Mouse (Mus musculus) MEL (cell line): ENCODE data around the gene Zbtb38. TPM values are rescaled to one million over a fixed set of nuclear protein-coding genes. Genes with fewer than 3 reads are reported as not detected.

ENCODE experiments used
- DNase-seq: peaks from one replicate; pipeline ENCODE4 v3.0.0; 2011; ENCODE audit warnings: low read depth, low spot score
- H3K27ac ChIP-seq: 2 replicates; pipeline ENCODE4 v1.5.1; 2012; ENCODE audit warnings: low read depth, mild to moderate bottlenecking, control low read depth, low read length, moderate library complexity; ENCODE audit not compliant: control insufficient read depth
- H3K27me3 ChIP-seq, 2 experiments: fragments of 150-350 bp in 1 of 2; sonication (generic) in 1 of 2; 2 replicates each; pipeline ENCODE4 v1.6.1; 2012; ENCODE audit warnings: low read length in 2 of 2, mild to moderate bottlenecking in 2 of 2, improper control_type of control experiment in 1 of 2, moderate library complexity in 1 of 2; ENCODE audit not compliant: insufficient read depth in 2 of 2, control insufficient read depth in 1 of 2
- H3K36me3 ChIP-seq, 2 experiments: 2 replicates each; pipeline ENCODE4 v1.6.1; 2012 to 2014; ENCODE audit warnings: low read length in 2 of 2, improper control_type of control experiment in 1 of 2, inconsistent platforms in 1 of 2, mild to moderate bottlenecking in 1 of 2; ENCODE audit not compliant: insufficient read depth in 2 of 2, control insufficient read depth in 1 of 2
- H3K4me1 ChIP-seq, 2 experiments: fragments of 150-350 bp in 1 of 2; sonication (generic) in 1 of 2; 2 replicates each; pipeline ENCODE4 v1.6.1; 2012; ENCODE audit warnings: low read length in 2 of 2, improper control_type of control experiment in 1 of 2, mild to moderate bottlenecking in 1 of 2; ENCODE audit not compliant: insufficient read depth in 2 of 2, control insufficient read depth in 1 of 2
- H3K4me3 ChIP-seq, 2 experiments: fragments of 150-350 bp in 1 of 2; sonication (generic) in 1 of 2; 2 replicates each; pipeline ENCODE4 v1.5.1; 2012; ENCODE audit warnings: low read depth in 2 of 2, low read length in 2 of 2, mild to moderate bottlenecking in 2 of 2, moderate library complexity in 2 of 2, control low read depth in 1 of 2, improper control_type of control experiment in 1 of 2; ENCODE audit not compliant: control insufficient read depth in 1 of 2, insufficient read depth in 1 of 2
- H3K79me2 ChIP-seq: 2 replicates; pipeline ENCODE4 v1.6.1; 2012; ENCODE audit warnings: mild to moderate bottlenecking, low read length, moderate library complexity; ENCODE audit not compliant: control insufficient read depth, poor library complexity, insufficient read depth
- H3K9ac ChIP-seq: 2 replicates; pipeline ENCODE4 v1.6.1; 2012; ENCODE audit warnings: low read depth, mild to moderate bottlenecking, control low read depth, low read length, moderate library complexity; ENCODE audit not compliant: control insufficient read depth, poor library complexity, severe bottlenecking
- H3K9me3 ChIP-seq: fragments of 150-350 bp; sonication (generic); replicated peaks from 2 replicates; pipeline ENCODE4 v1.6.1; 2012; ENCODE audit warnings: mild to moderate bottlenecking, low read length, improper control_type of control experiment, moderate library complexity; ENCODE audit not compliant: insufficient read depth
- CHD1 ChIP-seq: IDR thresholded peaks from 2 replicates; pipeline ENCODE4 v1.6.1; 2012; ENCODE audit warnings: low read depth, mild to moderate bottlenecking, inconsistent platforms, low read length, improper control_type of control experiment
- CHD2 ChIP-seq: IDR thresholded peaks from 2 replicates; pipeline ENCODE4 v1.6.1; 2011; ENCODE audit warnings: low read length, improper control_type of control experiment
- CTCF ChIP-seq, 3 experiments: IDR thresholded peaks in 2 of 3; conservative IDR thresholded peaks in 1 of 3; 2 replicates each; pipeline ENCODE4 v1.5.1; 2011 to 2012; ENCODE audit warnings: low read length in 3 of 3, low read depth in 2 of 3, mild to moderate bottlenecking in 2 of 3, improper control_type of control experiment in 1 of 3, inconsistent platforms in 1 of 3, mixed read lengths in 1 of 3, moderate library complexity in 1 of 3; ENCODE audit not compliant: control insufficient read depth in 1 of 3, insufficient read depth in 1 of 3, poor library complexity in 1 of 3, severe bottlenecking in 1 of 3
- E2F4 ChIP-seq: IDR thresholded peaks from 2 replicates; pipeline ENCODE4 v1.6.1; 2011; ENCODE audit warnings: low read depth, low read length, improper control_type of control experiment, borderline replicate concordance
- ELF1 ChIP-seq: IDR thresholded peaks from 2 replicates; pipeline ENCODE4 v1.6.1; 2014; ENCODE audit warnings: low read depth, mild to moderate bottlenecking, inconsistent platforms, low read length, improper control_type of control experiment, moderate library complexity
- ETS1 ChIP-seq: IDR thresholded peaks from 2 replicates; pipeline ENCODE4 v1.6.1; 2012; ENCODE audit warnings: low read depth, mild to moderate bottlenecking, inconsistent platforms, low read length, improper control_type of control experiment, moderate library complexity
- GABPA ChIP-seq: IDR thresholded peaks from 2 replicates; pipeline ENCODE4 v1.6.1; 2012; ENCODE audit warnings: low read depth, mild to moderate bottlenecking, inconsistent platforms, low read length, improper control_type of control experiment, moderate library complexity
- GATA1 ChIP-seq: IDR thresholded peaks from 2 replicates; pipeline ENCODE4 v1.6.1; 2011; ENCODE audit warnings: low read depth, low read length, improper control_type of control experiment
- MAFK ChIP-seq: IDR thresholded peaks from 2 replicates; pipeline ENCODE4 v1.6.1; 2011; ENCODE audit warnings: low read depth, mild to moderate bottlenecking, low read length, improper control_type of control experiment, borderline replicate concordance
- MAX ChIP-seq: IDR thresholded peaks from 2 replicates; pipeline ENCODE4 v1.6.1; 2011; ENCODE audit warnings: low read length, improper control_type of control experiment
- MAZ ChIP-seq: IDR thresholded peaks from 2 replicates; pipeline ENCODE4 v1.6.1; 2012; ENCODE audit warnings: low read depth, mild to moderate bottlenecking, inconsistent platforms, low read length, improper control_type of control experiment
- MXI1 ChIP-seq: IDR thresholded peaks from 2 replicates; pipeline ENCODE4 v1.6.1; 2011; ENCODE audit warnings: mild to moderate bottlenecking, low read depth, low read length, improper control_type of control experiment
- NRF1 ChIP-seq: IDR thresholded peaks from 2 replicates; pipeline ENCODE4 v1.6.1; 2014; ENCODE audit warnings: low read depth, mild to moderate bottlenecking, inconsistent platforms, low read length, improper control_type of control experiment, moderate library complexity; ENCODE audit not compliant: poor library complexity, insufficient read depth, severe bottlenecking
- POLR2A ChIP-seq, 2 experiments: IDR thresholded peaks; 2 replicates each; pipeline ENCODE4 v1.6.1; 2011 to 2012; ENCODE audit warnings: low read length in 2 of 2, mild to moderate bottlenecking in 2 of 2, control low read depth in 1 of 2, improper control_type of control experiment in 1 of 2, low read depth in 1 of 2, moderate library complexity in 1 of 2; ENCODE audit not compliant: control insufficient read depth in 1 of 2, insufficient read depth in 1 of 2, poor library complexity in 1 of 2
- POLR2AphosphoS2 ChIP-seq: IDR thresholded peaks from 2 replicates; pipeline ENCODE4 v1.6.1; 2011; ENCODE audit warnings: low read length, improper control_type of control experiment
- RAD21 ChIP-seq: IDR thresholded peaks from 2 replicates; pipeline ENCODE4 v1.6.1; 2011; ENCODE audit warnings: mild to moderate bottlenecking, low read depth, low read length, improper control_type of control experiment
- SIN3A ChIP-seq: IDR thresholded peaks from 2 replicates; pipeline ENCODE4 v1.6.1; 2012; ENCODE audit warnings: low read length, improper control_type of control experiment, inconsistent platforms
- TAL1 ChIP-seq: IDR thresholded peaks from 2 replicates; pipeline ENCODE4 v1.6.1; 2012; ENCODE audit warnings: mild to moderate bottlenecking, inconsistent platforms, low read length, moderate library complexity, mixed read lengths
- TCF12 ChIP-seq: IDR thresholded peaks from 2 replicates; pipeline ENCODE4 v1.6.1; 2014; ENCODE audit warnings: low read depth, mild to moderate bottlenecking, inconsistent platforms, low read length, improper control_type of control experiment, moderate library complexity
- UBTF ChIP-seq: IDR thresholded peaks from 2 replicates; pipeline ENCODE4 v1.6.1; 2012; ENCODE audit warnings: low read depth, mild to moderate bottlenecking, inconsistent platforms, low read length, improper control_type of control experiment, moderate library complexity, borderline replicate concordance; ENCODE audit not compliant: insufficient read depth
- USF1 ChIP-seq: IDR thresholded peaks from 2 replicates; pipeline ENCODE4 v1.6.1; 2014; ENCODE audit warnings: low read depth, mild to moderate bottlenecking, inconsistent platforms, low read length, improper control_type of control experiment, moderate library complexity
- USF2 ChIP-seq, 2 experiments: IDR thresholded peaks; 2 replicates each; pipeline ENCODE4 v1.6.1; 2011 to 2012; ENCODE audit warnings: improper control_type of control experiment in 2 of 2, low read length in 2 of 2, borderline replicate concordance in 1 of 2, inconsistent platforms in 1 of 2, low read depth in 1 of 2, mild to moderate bottlenecking in 1 of 2; ENCODE audit not compliant: insufficient read depth in 1 of 2
- ZC3H11A ChIP-seq: IDR thresholded peaks from 2 replicates; pipeline ENCODE4 v1.6.1; 2012; ENCODE audit warnings: low read depth, mild to moderate bottlenecking, inconsistent platforms, low read length, improper control_type of control experiment
- ZNF384 ChIP-seq: IDR thresholded peaks from 2 replicates; pipeline ENCODE4 v1.6.1; 2012; ENCODE audit warnings: low read depth, mild to moderate bottlenecking, inconsistent platforms, low read length, improper control_type of control experiment
- polyA plus RNA-seq, 2 experiments: library from polyadenylated mRNA; stranded (reverse) in 1 of 2; unstranded in 1 of 2; fragments of >175 nt in 1 of 2; fragments of >200 nt in 1 of 2; gene quantifications; 2 replicates each; pipeline versions ENCODE4 v1.2.1 to v1.2.4; 2012; ENCODE audit warnings: low replicate concordance in 2 of 2, low read depth in 1 of 2; ENCODE audit not compliant: insufficient read length in 2 of 2, insufficient read depth in 1 of 2, missing spikeins in 1 of 2
- total RNA-seq: library from RNA; depleted of rRNA; stranded (reverse); fragments of 300-350 nt; gene quantifications from 2 replicates; pipeline ENCODE4 v1.2.3, GENCODE M21; 2012

The Zbtb38 gene
- total and polyA plus RNA-seq, 3 experiments = 10.9 to 65.0 (median 12.2) TPM

- Histone ChIP-seq H3K4me3 (no peak overlapping the region), H3K9me3 (no peaks in the 10 kb centered on the region), H3K79me2 (no peaks in the 10 kb centered on the region), H3K9ac (no peak overlapping the region), H3K36me3 (peaks cover 0 to 9% of the 10 kb centered on the region in 2 experiments; a peak in 2 of 4 replicates), H3K27ac (no peak overlapping the region)
- TF ChIP-seq ELF1 = no peak
- TF ChIP-seq SIN3A = no peak
- TF ChIP-seq POLR2AphosphoS2 = no peak
- no peak for TF ChIP-seq MAFK
- no peak for TF ChIP-seq CTCF (IDR thresholded peaks at IDR 0.05 in 2 of 3, conservative IDR thresholded peaks at IDR 0.05 in 1 of 3; ENCODE audit: control insufficient read depth in 1 of 3, insufficient read depth in 1 of 3, low read depth in 2 of 3, low read length in 3 of 3, poor library complexity in 1 of 3, severe bottlenecking in 1 of 3)
- TF ChIP-seq ZNF384 = no peak
- no peak for TF ChIP-seq ETS1
- TF ChIP-seq GABPA = no peak
- no peak for TF ChIP-seq UBTF
- TF ChIP-seq TAL1 = no peak
- no peak for TF ChIP-seq CHD1
- no peak for TF ChIP-seq NRF1
- no peak for TF ChIP-seq GATA1
- TF ChIP-seq E2F4 = no peak
- TF ChIP-seq, all 39 proteins: peak for 0
- no peak for DNase-seq
- no peaks in the 10 kb centered on the region for H3K27me3 ChIP-seq
- peaks cover 7 to 9% of the 10 kb centered on the region in 2 experiments; a peak in 3 of 4 replicates for H3K4me1 ChIP-seq
These were observed 24.1 kb downstream of the Zbtb38 start for GRCm38 (mm10) chr9:96728338-96729162.

GRCm38 (mm10) chr9:96727688-96728087, 24.9 kb downstream of the Zbtb38 start:
- Histone ChIP-seq H3K9ac (no peak overlapping the region), H3K4me3 (no peak overlapping the region), H3K4me1 (peaks cover 7 to 14% of the 10 kb centered on the region in 2 experiments; a peak in 3 of 4 replicates), H3K9me3 (no peaks in the 10 kb centered on the region), H3K27me3 (no peaks in the 10 kb centered on the region), H3K27ac (no peak overlapping the region), H3K79me2 (no peaks in the 10 kb centered on the region), H3K36me3 (peaks cover 0 to 14% of the 10 kb centered on the region in 2 experiments; a peak in 2 of 4 replicates)
- TF ChIP-seq TCF12 = no peak
- TF ChIP-seq POLR2AphosphoS2 = no peak
- TF ChIP-seq E2F4 = no peak
- TF ChIP-seq MAFK = no peak
- no peak for TF ChIP-seq NRF1
- TF ChIP-seq USF2 (IDR thresholded peaks at IDR 0.05; ENCODE audit: borderline replicate concordance in 1 of 2, insufficient read depth in 1 of 2, low read depth in 1 of 2, low read length in 2 of 2) = no peak
- TF ChIP-seq RAD21 = no peak
- TF ChIP-seq ZC3H11A = no peak
- no peak for TF ChIP-seq USF1
- no peak for TF ChIP-seq CHD2
- TF ChIP-seq MAX = no peak
- TF ChIP-seq GABPA = no peak
- TF ChIP-seq MXI1 = no peak
- TF ChIP-seq SIN3A = no peak
- no peak for TF ChIP-seq ETS1
- TF ChIP-seq UBTF = no peak
- no peak for TF ChIP-seq CHD1
- TF ChIP-seq POLR2A (IDR thresholded peaks at IDR 0.05; ENCODE audit: control insufficient read depth in 1 of 2, insufficient read depth in 1 of 2, low read depth in 1 of 2, low read length in 2 of 2, poor library complexity in 1 of 2) = no peak
- TF ChIP-seq TAL1 = no peak
- no peak for TF ChIP-seq MAZ
- DNase-seq = no peak
